Mouse (Mus musculus) spleen, adult 2 months (tissue): ENCODE measurements around the gene Sympk.

Experiments used
- CTCF ChIP-seq: fragments of 200-500 bp; IDR thresholded peaks from 2 replicates; pipeline ENCODE4 v1.5.1; 2011; ENCODE audit warnings: mild to moderate bottlenecking, inconsistent platforms; ENCODE audit not compliant: insufficient read depth, insufficient read length, insufficient replicate concordance; ENCODE audit errors: extremely low read depth
- POLR2A ChIP-seq: fragments of 200-500 bp; IDR thresholded peaks from 2 replicates; pipeline ENCODE4 v1.6.1; 2011; ENCODE audit warnings: low read depth, low read length, inconsistent platforms

- TF ChIP-seq CTCF (peak; percentile 98), POLR2A (no peak)
Measured at GRCm38 (mm10) chr7:19006476-19006875, 17.7 kb upstream of the Sympk start.
